Mouse (Mus musculus): ENCODE results near the gene Enpep. TPM values are rescaled to one million over a fixed set of nuclear protein-coding genes. Genes with fewer than 3 reads are reported as not detected.

Gene Enpep
- polyA plus RNA-seq, 1 experiment from 2014 or later = 16.4 TPM

GRCm38 (mm10) chr3:129308102-129308752 is 24.3 kb downstream of the Enpep start:
- H3K4me3 ChIP-seq (ENCODE audit: low read length) = no peak overlapping the region; the same call in 1 of the 2 replicates
- no peaks in the 10 kb centered on the region; the same call in 1 of the 2 replicates for H3K27me3 ChIP-seq (ENCODE audit: control insufficient read depth, insufficient read depth, low read length)
- no peaks in the 10 kb centered on the region for H3K9me3 ChIP-seq (replicated peaks; ENCODE audit: control insufficient read depth, low read length)
- H3K36me3 ChIP-seq (ENCODE audit: control insufficient read depth, insufficient read depth) = no peaks in the 10 kb centered on the region
- H3K9ac ChIP-seq (ENCODE audit: low read length) = no peak overlapping the region
- H3K4me1 ChIP-seq (ENCODE audit: control insufficient read depth, insufficient read depth, low read length) = no peaks in the 10 kb centered on the region
- H3K4me2 ChIP-seq (ENCODE audit: low read depth, low read length) = no peak overlapping the region
- ATAC-seq (replicated peaks; ENCODE audit: extremely low read depth, insufficient read depth, low FRiP score) = 0 out of 2 replicates have a peak, but pooled peaks have one; percentile 65
- WGBS = 35% methylated on average over 10 of the region's 10 CpGs
- H3K27ac ChIP-seq (ENCODE audit: low read length) = no peak overlapping the region

- no peak overlapping the region for H3K27ac ChIP-seq (ENCODE audit: low read length)
- 8% methylated on average over 3 of the region's 3 CpGs for WGBS
- H3K4me1 ChIP-seq (ENCODE audit: control insufficient read depth, insufficient read depth, low read length) = no peaks in the 10 kb centered on the region
- H3K4me3 ChIP-seq (ENCODE audit: low read length) = no peak overlapping the region
- H3K9ac ChIP-seq (ENCODE audit: low read length) = no peak overlapping the region
- no peak for ATAC-seq (replicated peaks; ENCODE audit: extremely low read depth, insufficient read depth, low FRiP score)
- no peak overlapping the region for H3K4me2 ChIP-seq (ENCODE audit: low read depth, low read length)
- no peaks in the 10 kb centered on the region for H3K9me3 ChIP-seq (replicated peaks; ENCODE audit: control insufficient read depth, low read length)
- no peaks in the 10 kb centered on the region for H3K36me3 ChIP-seq (ENCODE audit: control insufficient read depth, insufficient read depth)
- H3K27me3 ChIP-seq (ENCODE audit: control insufficient read depth, insufficient read depth, low read length) = no peaks in the 10 kb centered on the region
Measured at GRCm38 (mm10) chr3:129303941-129304340, 28.6 kb downstream of the Enpep start.

GRCm38 (mm10) chr3:129299874-129300273 is 32.6 kb downstream of the Enpep start:
- Histone ChIP-seq H3K9ac (ENCODE audit: low read length) (no peak overlapping the region), H3K27me3 (ENCODE audit: control insufficient read depth, insufficient read depth, low read length) (no peaks in the 10 kb centered on the region), H3K36me3 (ENCODE audit: control insufficient read depth, insufficient read depth) (no peaks in the 10 kb centered on the region), H3K27ac (ENCODE audit: low read length) (no peak overlapping the region), H3K9me3 (replicated peaks; ENCODE audit: control insufficient read depth, low read length) (no peaks in the 10 kb centered on the region), H3K4me2 (ENCODE audit: low read depth, low read length) (no peak overlapping the region), H3K4me1 (ENCODE audit: control insufficient read depth, insufficient read depth, low read length) (peaks cover 6% of the 10 kb centered on the region), H3K4me3 (ENCODE audit: low read length) (no peak overlapping the region)
- WGBS = 70% methylated on average over 1 of the region's 1 CpGs
- no peak for ATAC-seq (replicated peaks; ENCODE audit: extremely low read depth, insufficient read depth, low FRiP score)

GRCm38 (mm10) chr3:129298606-129299005 is 33.9 kb downstream of the Enpep start:
- no peak overlapping the region for H3K4me2 ChIP-seq (ENCODE audit: low read depth, low read length)
- no peaks in the 10 kb centered on the region for H3K27me3 ChIP-seq (ENCODE audit: control insufficient read depth, insufficient read depth, low read length)
- no peak overlapping the region for H3K9ac ChIP-seq (ENCODE audit: low read length)
- H3K9me3 ChIP-seq (replicated peaks; ENCODE audit: control insufficient read depth, low read length) = no peaks in the 10 kb centered on the region
- H3K36me3 ChIP-seq (ENCODE audit: control insufficient read depth, insufficient read depth) = no peaks in the 10 kb centered on the region
- H3K27ac ChIP-seq (ENCODE audit: low read length) = no peak overlapping the region
- no peak for ATAC-seq (replicated peaks; ENCODE audit: extremely low read depth, insufficient read depth, low FRiP score)
- H3K4me1 ChIP-seq (ENCODE audit: control insufficient read depth, insufficient read depth, low read length) = peaks cover 15% of the 10 kb centered on the region
- H3K4me3 ChIP-seq (ENCODE audit: low read length) = no peak overlapping the region
- 77% methylated on average over 8 of the region's 8 CpGs for WGBS

- no peaks in the 10 kb centered on the region for H3K9me3 ChIP-seq (replicated peaks; ENCODE audit: control insufficient read depth, low read length)
- no peak overlapping the region for H3K4me3 ChIP-seq (ENCODE audit: low read length)
- 50% methylated on average over 5 of the region's 5 CpGs for WGBS
- no peak overlapping the region for H3K9ac ChIP-seq (ENCODE audit: low read length)
- H3K4me1 ChIP-seq (ENCODE audit: control insufficient read depth, insufficient read depth, low read length) = peaks cover 15% of the 10 kb centered on the region
- no peak overlapping the region for H3K27ac ChIP-seq (ENCODE audit: low read length)
- H3K27me3 ChIP-seq (ENCODE audit: control insufficient read depth, insufficient read depth, low read length) = no peaks in the 10 kb centered on the region
- ATAC-seq (replicated peaks; ENCODE audit: extremely low read depth, insufficient read depth, low FRiP score) = no peak; the same call in 1 of the 2 replicates
- no peak overlapping the region for H3K4me2 ChIP-seq (ENCODE audit: low read depth, low read length)
- no peaks in the 10 kb centered on the region for H3K36me3 ChIP-seq (ENCODE audit: control insufficient read depth, insufficient read depth)
Measured at GRCm38 (mm10) chr3:129296994-129297393, 35.5 kb downstream of the Enpep start.

GRCm38 (mm10) chr3:129295883-129296282 is 36.6 kb downstream of the Enpep start:
- Histone ChIP-seq H3K9me3 (replicated peaks; ENCODE audit: control insufficient read depth, low read length) (no peaks in the 10 kb centered on the region), H3K4me3 (ENCODE audit: low read length) (no peak overlapping the region), H3K9ac (ENCODE audit: low read length) (no peak overlapping the region), H3K36me3 (ENCODE audit: control insufficient read depth, insufficient read depth) (no peaks in the 10 kb centered on the region), H3K4me2 (ENCODE audit: low read depth, low read length) (no peak overlapping the region), H3K4me1 (ENCODE audit: control insufficient read depth, insufficient read depth, low read length) (peaks cover 15% of the 10 kb centered on the region), H3K27ac (ENCODE audit: low read length) (no peak overlapping the region), H3K27me3 (ENCODE audit: control insufficient read depth, insufficient read depth, low read length) (no peaks in the 10 kb centered on the region)
- 65% methylated on average over 2 of the region's 2 CpGs for WGBS
- no peak for ATAC-seq (replicated peaks; ENCODE audit: extremely low read depth, insufficient read depth, low FRiP score)

GRCm38 (mm10) chr3:129289536-129289935 is 43.0 kb downstream of the Enpep start:
- no peaks in the 10 kb centered on the region for H3K27me3 ChIP-seq (ENCODE audit: control insufficient read depth, insufficient read depth, low read length)
- peaks cover 13% of the 10 kb centered on the region for H3K4me1 ChIP-seq (ENCODE audit: control insufficient read depth, insufficient read depth, low read length)
- no peak overlapping the region for H3K27ac ChIP-seq (ENCODE audit: low read length)
- no peak overlapping the region for H3K4me3 ChIP-seq (ENCODE audit: low read length)
- no peaks in the 10 kb centered on the region for H3K9me3 ChIP-seq (replicated peaks; ENCODE audit: control insufficient read depth, low read length)
- no peaks in the 10 kb centered on the region for H3K36me3 ChIP-seq (ENCODE audit: control insufficient read depth, insufficient read depth)
- H3K9ac ChIP-seq (ENCODE audit: low read length) = no peak overlapping the region
- H3K4me2 ChIP-seq (ENCODE audit: low read depth, low read length) = no peak overlapping the region
- 68% methylated on average over 8 of the region's 8 CpGs for WGBS
- ATAC-seq (replicated peaks; ENCODE audit: extremely low read depth, insufficient read depth, low FRiP score) = no peak

- no peaks in the 10 kb centered on the region for H3K36me3 ChIP-seq (ENCODE audit: control insufficient read depth, insufficient read depth)
- H3K27me3 ChIP-seq (ENCODE audit: control insufficient read depth, insufficient read depth, low read length) = no peaks in the 10 kb centered on the region
- H3K4me2 ChIP-seq (ENCODE audit: low read depth, low read length) = no peak overlapping the region
- no peaks in the 10 kb centered on the region for H3K9me3 ChIP-seq (replicated peaks; ENCODE audit: control insufficient read depth, low read length)
- no peak overlapping the region for H3K9ac ChIP-seq (ENCODE audit: low read length)
- ATAC-seq (replicated peaks; ENCODE audit: extremely low read depth, insufficient read depth, low FRiP score) = no peak
- H3K4me1 ChIP-seq (ENCODE audit: control insufficient read depth, insufficient read depth, low read length) = peaks cover 8% of the 10 kb centered on the region; the same call in 1 of the 2 replicates
- no peak overlapping the region for H3K4me3 ChIP-seq (ENCODE audit: low read length)
- WGBS = 59% methylated on average over 8 of the region's 8 CpGs
- no peak overlapping the region for H3K27ac ChIP-seq (ENCODE audit: low read length)
Measured at GRCm38 (mm10) chr3:129287140-129287539, 45.4 kb downstream of the Enpep start.

- H3K36me3 ChIP-seq (ENCODE audit: control insufficient read depth, insufficient read depth) = no peaks in the 10 kb centered on the region
- H3K9ac ChIP-seq (ENCODE audit: low read length) = no peak overlapping the region
- WGBS = 57% methylated on average over 7 of the region's 7 CpGs
- no peak overlapping the region for H3K27ac ChIP-seq (ENCODE audit: low read length)
- no peak for ATAC-seq (replicated peaks; ENCODE audit: extremely low read depth, insufficient read depth, low FRiP score)
- no peaks in the 10 kb centered on the region for H3K27me3 ChIP-seq (ENCODE audit: control insufficient read depth, insufficient read depth, low read length)
- no peak overlapping the region for H3K4me2 ChIP-seq (ENCODE audit: low read depth, low read length)
- no peaks in the 10 kb centered on the region for H3K9me3 ChIP-seq (replicated peaks; ENCODE audit: control insufficient read depth, low read length)
- no peak overlapping the region for H3K4me3 ChIP-seq (ENCODE audit: low read length)
- peaks cover 8% of the 10 kb centered on the region; the same call in 1 of the 2 replicates for H3K4me1 ChIP-seq (ENCODE audit: control insufficient read depth, insufficient read depth, low read length)
Measured at GRCm38 (mm10) chr3:129286426-129286825, 46.1 kb downstream of the Enpep start.
